Mouse (Mus musculus) hematopoietic stem cell, adult 5-6 weeks (primary cell): Measurements from ENCODE around the gene Cnpy1. TPM values are rescaled to one million over a fixed set of nuclear protein-coding genes. Genes with fewer than 3 reads are reported as not detected.

Experiments used
- ATAC-seq, 2 experiments: fragments of 125-278 bp in 1 of 2; replicated peaks in 1 of 2; 2 replicates each; pipeline ENCODE4 v1.8.0; 2016 to 2017; ENCODE audit warnings: inconsistent platforms in 2 of 2, mild to moderate bottlenecking in 2 of 2, moderate number of reproducible peaks in 2 of 2, low read depth in 1 of 2, moderate TSS enrichment in 1 of 2; ENCODE audit not compliant: low FRiP score in 2 of 2, poor library complexity in 2 of 2, severe bottlenecking in 2 of 2, insufficient read depth in 1 of 2, low TSS enrichment in 1 of 2
- total RNA-seq: library from RNA; stranded (forward); fragments of 172-1452, 232-1000 nt; gene quantifications from 2 replicates; pipeline ENCODE4 v1.2.3, GENCODE M21; 2017

The Cnpy1 gene
- total RNA-seq, 1 experiment from 2014 or later: not detected

GRCm38 (mm10) chr5:28158308-28159071 lies 87.1 kb downstream of the Cnpy1 start:
- ATAC-seq: no peak

- ATAC-seq: no peak
Observed at GRCm38 (mm10) chr5:28157781-28158180, 87.8 kb downstream of the Cnpy1 start.

- ATAC-seq: no peak
Observed at GRCm38 (mm10) chr5:28157044-28157730, 88.4 kb downstream of the Cnpy1 start.

Other genes with a start within 250 kb of the Cnpy1 start
- gene Insig1, start 174.4 kb downstream of the Cnpy1 start, total RNA-seq: 46.3 and 85.8 TPM in 2 replicates
- gene En2, start 80.1 kb downstream of the Cnpy1 start, total RNA-seq: not detected in 2 replicates
- 50.3 and 81.1 TPM in 2 replicates for gene Rbm33, start 71.3 kb upstream of the Cnpy1 start, total RNA-seq
- gene Shh, start 221.4 kb upstream of the Cnpy1 start, total RNA-seq: not detected in 2 replicates